Mouse (Mus musculus) neural tube, embryonic 12.5 days (tissue): ENCODE data around the gene Agbl2. TPM values are rescaled to one million over a fixed set of nuclear protein-coding genes. Genes with fewer than 3 reads are reported as not detected.

Experiments used
- ATAC-seq: fragments of 200-750 bp; cut with Nextera tagmentation; 2 replicates; pipeline ENCODE4 v1.8.0; 2017; ENCODE audit warnings: low read depth, mild to moderate bottlenecking, moderate TSS enrichment, moderate library complexity; ENCODE audit not compliant: low FRiP score
- H3K27ac ChIP-seq: fragments of 300-500 bp; sonication (generic); 2 replicates; pipeline ENCODE4 v1.5.1; 2016
- H3K27me3 ChIP-seq: fragments of 300-500 bp; sonication (generic); replicated peaks from 2 replicates; pipeline ENCODE4 v1.6.1; 2016; ENCODE audit warnings: mild to moderate bottlenecking
- H3K36me3 ChIP-seq: fragments of 300-500 bp; sonication (generic); 2 replicates; pipeline ENCODE4 v1.6.1; 2016; ENCODE audit warnings: mild to moderate bottlenecking
- H3K4me1 ChIP-seq: fragments of 300-500 bp; sonication (generic); 2 replicates; pipeline ENCODE4 v1.6.1; 2016
- H3K4me2 ChIP-seq: fragments of 300-500 bp; sonication (generic); replicated peaks from 2 replicates; pipeline ENCODE4 v1.6.1; 2016; ENCODE audit warnings: mild to moderate bottlenecking
- H3K4me3 ChIP-seq: fragments of 300-500 bp; sonication (generic); 2 replicates; pipeline ENCODE4 v1.5.1; 2016
- H3K9ac ChIP-seq: fragments of 300-500 bp; sonication (generic); 2 replicates; pipeline ENCODE4 v1.6.1; 2016; ENCODE audit warnings: mild to moderate bottlenecking
- H3K9me3 ChIP-seq: fragments of 300-500 bp; sonication (generic); 2 replicates; pipeline ENCODE4 v1.6.1; 2016; ENCODE audit warnings: mild to moderate bottlenecking
- WGBS: fragments of 180-500 bp; shearing (Covaris S2); methylation state at CpG from one replicate; pipeline ENCODE4 v1.1.7; 2016; 5-methylcytosine and 5-hydroxymethylcytosine counted together
- polyA plus RNA-seq: library from polyadenylated mRNA; unstranded; fragments of >200 nt; fragmentation: Nextera tagmentation; extraction: Ambion mirVana; gene quantifications from 2 replicates; pipeline ENCODE4 v1.2.1, GENCODE M21; 2016

Gene Agbl2
- polyA plus RNA-seq, 1 experiment from 2014 or later, result 0.28 TPM

- no peak overlapping the region for H3K27ac ChIP-seq
- H3K9me3 ChIP-seq, result no peaks in the 10 kb centered on the region
These were observed 96.9 kb downstream of the Agbl2 start for GRCm38 (mm10) chr2:90879419-90879818.

GRCm38 (mm10) chr2:90880144-90880785, 97.7 kb downstream of the Agbl2 start:
- 31% methylated on average over 6 of the region's 6 CpGs for WGBS
- Histone ChIP-seq H3K4me3 (no peak overlapping the region), H3K27me3 (peaks cover 11% of the 10 kb centered on the region), H3K9me3 (no peaks in the 10 kb centered on the region), H3K4me1 (peaks cover 9% of the 10 kb centered on the region), H3K4me2 (no peak overlapping the region), H3K9ac (no peak overlapping the region), H3K27ac (no peak overlapping the region), H3K36me3 (no peaks in the 10 kb centered on the region)
- ATAC-seq, result no peak

More at GRCm38 (mm10) chr2:90879419-90879818, 96.9 kb downstream of the Agbl2 start:
- Histone ChIP-seq H3K4me2 (no peak overlapping the region), H3K4me1 (0 out of 2 replicates have a peak, but pooled peaks cover 2% of the 10 kb centered on the region), H3K9ac (no peak overlapping the region), H3K4me3 (no peak overlapping the region), H3K27me3 (peaks cover 4% of the 10 kb centered on the region; the same call in 1 of the 2 replicates), H3K36me3 (no peaks in the 10 kb centered on the region)
- ATAC-seq, result no peak

DNA sequence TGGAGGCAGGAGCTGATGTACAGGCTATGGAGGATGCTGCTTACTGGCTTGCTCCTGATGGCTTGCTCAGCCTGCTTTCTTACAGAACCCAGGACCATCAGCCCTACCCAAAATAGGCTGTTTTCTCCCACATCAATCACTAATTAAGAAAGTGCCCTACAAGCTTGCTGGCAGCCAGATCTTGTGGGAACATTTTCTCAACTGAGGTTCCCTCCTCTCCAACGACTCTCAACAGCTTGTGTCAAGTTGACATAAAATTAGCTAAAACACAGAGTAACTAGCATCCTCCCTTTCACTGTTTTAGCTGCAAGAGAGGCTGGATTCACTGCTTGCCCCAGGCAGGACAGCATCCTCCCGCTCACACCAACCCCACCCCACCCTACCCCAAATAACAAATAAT, 99.3 kb downstream of the Agbl2 start:
- peaks cover 27% of the 10 kb centered on the region for H3K27me3 ChIP-seq
- H3K27ac ChIP-seq, result no peak overlapping the region
- H3K9ac ChIP-seq, result no peak overlapping the region
- no peaks in the 10 kb centered on the region for H3K9me3 ChIP-seq
- no peak for ATAC-seq
- H3K4me1 ChIP-seq, result peaks cover 16% of the 10 kb centered on the region
- no peak overlapping the region for H3K4me2 ChIP-seq
- H3K4me3 ChIP-seq, result no peak overlapping the region
- 89% methylated on average over 2 of the region's 2 CpGs for WGBS
- H3K36me3 ChIP-seq, result no peaks in the 10 kb centered on the region

Other genes with a start within 250 kb of the Agbl2 start
- 3.7 and 4.0 TPM in 2 replicates for gene Ptprj, start 202.1 kb upstream of the Agbl2 start, polyA plus RNA-seq
- 41.9 and 44.4 TPM in 2 replicates for gene Nup160, start 105.5 kb upstream of the Agbl2 start, polyA plus RNA-seq
- 130 and 134 TPM in 2 replicates for gene Fnbp4, start 37.4 kb upstream of the Agbl2 start, polyA plus RNA-seq
- 216 and 237 TPM in 2 replicates for gene Mtch2, start 64.4 kb downstream of the Agbl2 start, polyA plus RNA-seq
- 62.3 and 74.0 TPM in 2 replicates for gene C1qtnf4, start 103.1 kb downstream of the Agbl2 start, polyA plus RNA-seq
- gene Kbtbd4, start 122.0 kb downstream of the Agbl2 start, polyA plus RNA-seq, result 46.8 and 48.2 TPM in 2 replicates
- gene Ndufs3, start 122.1 kb downstream of the Agbl2 start, polyA plus RNA-seq, result 195 and 205 TPM in 2 replicates
- 143 and 146 TPM in 2 replicates for gene Celf1, start 157.7 kb downstream of the Agbl2 start, polyA plus RNA-seq